Mouse (Mus musculus): Measurements from ENCODE around the gene Rasgrf1.

GRCm38 (mm10) chr9:89881552-89881951 is 28.2 kb upstream of the Rasgrf1 start:
- no peak for TF ChIP-seq POLR2A (IDR thresholded peaks at IDR 0.05; ENCODE audit: borderline replicate concordance, insufficient read depth, low read length)
- TF ChIP-seq CTCF (IDR thresholded peaks at IDR 0.05; ENCODE audit: borderline replicate concordance, insufficient read depth, low read depth, low read length) = no peak

Measured in cerebellum, adult 2 months (tissue).